Mouse (Mus musculus): Measurements from ENCODE around the gene Lgals9. TPM values are rescaled to one million over a fixed set of nuclear protein-coding genes. Genes with fewer than 3 reads are reported as not detected.

Gene Lgals9
- total and polyA plus RNA-seq, 2 experiments from 2014 or later: 21.8 to 24.0 TPM

- TF ChIP-seq CTCF (IDR thresholded peaks at IDR 0.05; ENCODE audit: low read depth): no peak
- no peak overlapping the region for H3K4me3 ChIP-seq (ENCODE audit: low read length)
- H3K9me3 ChIP-seq (ENCODE audit: low read length): no peaks in the 10 kb centered on the region
- H3K9ac ChIP-seq (replicated peaks; ENCODE audit: low read length): no peak overlapping the region
- no peak for ATAC-seq
- H3K27ac ChIP-seq: no peak overlapping the region
- no peak overlapping the region for H3K4me2 ChIP-seq (ENCODE audit: low read depth, low read length)
- no peaks in the 10 kb centered on the region for H3K4me1 ChIP-seq (ENCODE audit: insufficient read depth, low read length)
- no peaks in the 10 kb centered on the region for H3K27me3 ChIP-seq (ENCODE audit: insufficient read depth, low read length)
- H3K36me3 ChIP-seq (ENCODE audit: insufficient read depth, low read length): no peaks in the 10 kb centered on the region
- DNase-seq (ENCODE audit: low spot score): no peak
Observed at GRCm38 (mm10) chr11:78985505-78985904, 759 bp upstream of the Lgals9 start.

- 88% methylated on average over 7 of the region's 7 CpGs for WGBS
Observed at GRCm38 (mm10) chr11:78983539-78983938, 1.2 kb downstream of the Lgals9 start.

GRCm38 (mm10) chr11:78982513-78983291, 2.0 kb downstream of the Lgals9 start:
- no peaks in the 10 kb centered on the region for H3K27me3 ChIP-seq (ENCODE audit: insufficient read depth, low read length)
- H3K27ac ChIP-seq: no peak overlapping the region
- TF ChIP-seq CTCF (IDR thresholded peaks at IDR 0.05; ENCODE audit: low read depth): no peak
- H3K9me3 ChIP-seq (ENCODE audit: low read length): no peaks in the 10 kb centered on the region
- no peaks in the 10 kb centered on the region for H3K4me1 ChIP-seq (ENCODE audit: insufficient read depth, low read length)
- DNase-seq (ENCODE audit: low spot score) (no peak), ATAC-seq (no peak)
- H3K4me3 ChIP-seq (ENCODE audit: low read length): no peak overlapping the region
- H3K36me3 ChIP-seq (ENCODE audit: insufficient read depth, low read length): no peaks in the 10 kb centered on the region
- H3K4me2 ChIP-seq (ENCODE audit: low read depth, low read length): no peak overlapping the region
- H3K9ac ChIP-seq (replicated peaks; ENCODE audit: low read length): no peak overlapping the region
- 84% methylated on average over 12 of the region's 12 CpGs for WGBS

More at GRCm38 (mm10) chr11:78983539-78983938, 1.2 kb downstream of the Lgals9 start:
- Histone ChIP-seq H3K9ac (replicated peaks; ENCODE audit: low read length) (no peak overlapping the region), H3K27ac (no peak overlapping the region), H3K9me3 (ENCODE audit: low read length) (no peaks in the 10 kb centered on the region), H3K27me3 (ENCODE audit: insufficient read depth, low read length) (no peaks in the 10 kb centered on the region), H3K4me2 (ENCODE audit: low read depth, low read length) (0 out of 2 replicates have a peak overlapping the region, but pooled peaks have one; percentile 16), H3K36me3 (ENCODE audit: insufficient read depth, low read length) (no peaks in the 10 kb centered on the region), H3K4me3 (ENCODE audit: low read length) (no peak overlapping the region), H3K4me1 (ENCODE audit: insufficient read depth, low read length) (no peaks in the 10 kb centered on the region)
- DNase-seq (ENCODE audit: low spot score): no peak
- no peak for ATAC-seq
- TF ChIP-seq CTCF (IDR thresholded peaks at IDR 0.05; ENCODE audit: low read depth): no peak

GRCm38 (mm10) chr11:78982042-78982441, 2.7 kb downstream of the Lgals9 start:
- no peak overlapping the region for H3K4me3 ChIP-seq (ENCODE audit: low read length)
- WGBS: 94% methylated on average over 2 of the region's 2 CpGs
- ATAC-seq: no peak

GRCm38 (mm10) chr11:78980083-78980634, 4.6 kb downstream of the Lgals9 start:
- Histone ChIP-seq H3K4me1 (ENCODE audit: insufficient read depth, low read length) (no peaks in the 10 kb centered on the region), H3K9ac (replicated peaks; ENCODE audit: low read length) (no peak overlapping the region), H3K4me2 (ENCODE audit: low read depth, low read length) (no peak overlapping the region), H3K27ac (no peak overlapping the region), H3K4me3 (ENCODE audit: low read length) (no peak overlapping the region), H3K27me3 (ENCODE audit: insufficient read depth, low read length) (no peaks in the 10 kb centered on the region), H3K36me3 (ENCODE audit: insufficient read depth, low read length) (no peaks in the 10 kb centered on the region), H3K9me3 (ENCODE audit: low read length) (no peaks in the 10 kb centered on the region)
- no peak for ATAC-seq
- no peak for TF ChIP-seq CTCF (IDR thresholded peaks at IDR 0.05; ENCODE audit: low read depth)
- 82% methylated on average over 4 of the region's 4 CpGs for WGBS
- DNase-seq (ENCODE audit: low spot score): no peak

More at GRCm38 (mm10) chr11:78982042-78982441, 2.7 kb downstream of the Lgals9 start:
- no peaks in the 10 kb centered on the region for H3K9me3 ChIP-seq (ENCODE audit: low read length)
- H3K27ac ChIP-seq: no peak overlapping the region
- H3K9ac ChIP-seq (replicated peaks; ENCODE audit: low read length): no peak overlapping the region
- DNase-seq (ENCODE audit: low spot score): no peak
- no peaks in the 10 kb centered on the region for H3K4me1 ChIP-seq (ENCODE audit: insufficient read depth, low read length)
- H3K27me3 ChIP-seq (ENCODE audit: insufficient read depth, low read length): no peaks in the 10 kb centered on the region
- no peak overlapping the region for H3K4me2 ChIP-seq (ENCODE audit: low read depth, low read length)
- TF ChIP-seq CTCF (IDR thresholded peaks at IDR 0.05; ENCODE audit: low read depth): no peak
- H3K36me3 ChIP-seq (ENCODE audit: insufficient read depth, low read length): no peaks in the 10 kb centered on the region

- no peaks in the 10 kb centered on the region for H3K27me3 ChIP-seq (ENCODE audit: insufficient read depth, low read length)
- TF ChIP-seq CTCF (IDR thresholded peaks at IDR 0.05; ENCODE audit: low read depth): no peak
- no peaks in the 10 kb centered on the region for H3K9me3 ChIP-seq (ENCODE audit: low read length)
- no peaks in the 10 kb centered on the region for H3K36me3 ChIP-seq (ENCODE audit: insufficient read depth, low read length)
- H3K4me3 ChIP-seq (ENCODE audit: low read length): no peak overlapping the region
- H3K4me2 ChIP-seq (ENCODE audit: low read depth, low read length): no peak overlapping the region
- no peak for DNase-seq (ENCODE audit: low spot score)
- H3K9ac ChIP-seq (replicated peaks; ENCODE audit: low read length): no peak overlapping the region
- H3K27ac ChIP-seq: no peak overlapping the region
- H3K4me1 ChIP-seq (ENCODE audit: insufficient read depth, low read length): no peaks in the 10 kb centered on the region
- no peak for ATAC-seq
- 80% methylated on average over 12 of the region's 12 CpGs for WGBS
Observed at GRCm38 (mm10) chr11:78978176-78979019, 6.3 kb downstream of the Lgals9 start.
